Mouse (Mus musculus) cerebellum, adult 2 months (tissue): ENCODE measurements around the gene Clic5.

Experiments
- CTCF ChIP-seq: fragments of 200-500 bp; IDR thresholded peaks from 2 replicates; pipeline ENCODE4 v1.5.1; 2011; ENCODE audit warnings: low read depth, mild to moderate bottlenecking, control low read depth, low read length, moderate library complexity, borderline replicate concordance; ENCODE audit not compliant: insufficient read depth
- POLR2A ChIP-seq: fragments of 200-500 bp; IDR thresholded peaks from 2 replicates; pipeline ENCODE4 v1.6.1; 2011; ENCODE audit warnings: low read length, control low read depth, borderline replicate concordance; ENCODE audit not compliant: insufficient read depth

GRCm38 (mm10) chr17:44188769-44189145, 373 bp downstream of the Clic5 start:
- TF ChIP-seq CTCF = no peak
- TF ChIP-seq POLR2A = no peak
